Mouse (Mus musculus) spleen, postnatal 36 days (tissue): ENCODE data around the gene Ptgdr2.

ENCODE experiments used
- DNase-seq, 2 experiments: peaks; one replicate each; pipeline ENCODE4 v3.0.0; 2022; ENCODE audit warnings: low spot score in 2 of 2, mixed read lengths in 1 of 2

Gene Ptgdr2

GRCm38 (mm10) chr19:10930641-10931040 is 6.3 kb upstream of the Ptgdr2 start:
- DNase-seq, result no peak

GRCm38 (mm10) chr19:10935029-10935428 is 1.9 kb upstream of the Ptgdr2 start:
- no peak for DNase-seq

DNA sequence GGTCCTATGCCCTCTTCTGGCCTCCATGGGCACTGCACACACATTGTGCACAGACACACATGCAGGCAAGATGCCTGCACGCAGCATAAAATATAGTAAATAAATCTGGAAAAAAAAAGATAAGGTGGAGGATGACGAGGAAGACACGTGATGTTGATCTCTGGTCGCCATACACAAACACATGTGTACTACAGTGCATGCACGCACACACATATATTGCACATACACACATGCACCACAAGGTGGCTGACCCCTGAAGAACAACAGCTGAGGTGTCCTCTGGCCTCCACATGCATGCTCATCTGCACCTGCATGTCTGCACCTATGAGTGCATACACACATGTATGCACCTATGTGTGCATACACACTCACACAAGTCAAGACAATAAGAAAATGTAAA is 883 bp upstream of the Ptgdr2 start:
- no peak for DNase-seq

DNA sequence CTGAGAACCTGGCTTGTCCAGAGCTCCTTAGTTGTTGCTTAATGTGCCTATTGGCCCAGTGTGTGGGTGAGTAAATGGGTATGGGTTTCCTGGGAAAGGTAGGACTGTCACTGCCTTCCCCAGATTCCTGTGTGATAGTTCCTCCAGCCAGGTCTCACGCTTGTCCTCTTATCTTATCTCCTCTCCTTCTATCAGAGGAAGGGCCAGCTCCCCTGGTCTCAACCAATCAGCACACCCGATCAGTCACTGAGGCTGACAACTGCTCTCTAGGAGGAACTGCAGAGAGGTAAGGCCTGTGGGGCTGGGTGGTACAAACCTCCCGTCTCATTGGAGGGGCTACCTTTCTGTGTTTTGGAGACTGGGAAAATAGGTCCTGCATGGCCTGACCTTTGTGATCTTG is 1.8 kb downstream of the Ptgdr2 start:
- DNase-seq, result no peak

GRCm38 (mm10) chr19:10940097-10940800 is 3.3 kb downstream of the Ptgdr2 start:
- peak; percentile 33 to 41 for DNase-seq

DNA sequence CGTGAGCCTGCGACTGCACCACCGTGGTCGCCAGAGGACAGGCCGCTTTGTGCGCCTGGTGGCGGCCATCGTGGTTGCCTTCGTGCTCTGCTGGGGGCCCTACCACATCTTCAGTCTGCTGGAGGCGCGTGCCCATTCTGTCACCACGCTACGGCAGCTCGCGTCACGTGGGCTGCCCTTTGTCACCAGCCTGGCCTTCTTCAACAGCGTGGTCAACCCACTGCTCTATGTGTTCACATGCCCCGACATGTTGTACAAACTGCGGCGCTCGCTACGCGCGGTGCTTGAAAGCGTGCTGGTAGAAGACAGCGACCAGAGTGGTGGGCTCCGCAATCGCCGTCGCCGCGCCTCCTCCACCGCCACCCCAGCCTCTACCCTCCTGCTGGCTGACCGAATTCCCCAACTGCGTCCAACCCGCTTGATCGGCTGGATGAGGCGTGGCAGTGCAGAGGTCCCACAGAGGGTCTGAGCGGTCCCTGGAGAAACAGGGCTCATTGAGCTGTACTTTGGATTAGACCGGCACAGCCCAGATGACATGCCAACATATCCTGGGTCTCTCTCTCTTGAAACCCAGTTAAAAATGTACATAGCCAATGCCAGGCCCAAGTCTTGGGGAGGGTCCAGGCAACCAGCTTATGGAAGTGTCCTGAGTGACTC is 4.0 kb downstream of the Ptgdr2 start:
- no peak for DNase-seq

DNA sequence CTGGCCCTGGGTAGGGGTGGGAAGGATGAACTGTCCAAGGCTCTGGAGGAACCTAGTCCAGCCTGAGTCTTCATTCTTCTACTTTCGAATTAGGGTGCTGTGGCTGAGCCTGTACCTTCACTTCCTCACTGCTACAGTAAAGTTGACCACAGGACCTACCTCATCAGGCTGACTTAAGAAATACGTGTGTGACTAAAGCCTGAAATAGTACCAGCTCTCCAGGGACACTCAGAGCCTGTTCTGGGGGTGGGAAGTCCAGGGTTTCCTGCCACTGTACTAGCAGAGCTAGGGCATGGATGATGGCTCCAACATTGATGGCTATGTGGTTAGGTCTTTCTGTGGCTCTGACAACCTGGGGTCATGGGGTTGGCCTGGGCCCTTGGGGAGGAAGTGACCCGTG is 7.0 kb downstream of the Ptgdr2 start:
- no peak for DNase-seq

GRCm38 (mm10) chr19:10946506-10946905 is 9.5 kb downstream of the Ptgdr2 start:
- DNase-seq, result no peak

- DNase-seq, result no peak
Observed at GRCm38 (mm10) chr19:10947219-10947618, 10.3 kb downstream of the Ptgdr2 start.

GRCm38 (mm10) chr19:10948416-10948815 is 11.5 kb downstream of the Ptgdr2 start:
- no peak for DNase-seq

DNA sequence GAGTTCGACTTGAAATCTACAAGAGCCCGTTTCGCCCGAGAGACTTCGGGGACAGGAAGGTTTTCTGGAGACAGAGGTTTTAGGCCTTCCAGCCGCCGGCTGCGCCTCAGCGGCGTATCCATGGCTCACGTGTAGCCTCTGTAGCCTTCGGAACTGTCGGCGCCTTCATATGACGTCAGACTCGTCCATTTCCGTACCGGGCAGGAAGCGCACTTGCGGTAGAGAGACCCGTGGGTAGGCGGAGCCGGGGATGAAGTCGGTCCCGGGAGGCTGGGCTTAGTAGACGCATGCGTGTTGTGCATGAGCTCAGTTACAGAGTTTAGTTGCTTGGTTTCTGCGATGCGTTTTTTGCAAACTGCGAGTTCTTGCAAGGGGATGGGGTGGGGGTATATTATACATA is 12.2 kb downstream of the Ptgdr2 start, which contains the start of gene Ccdc86:
TSS of gene Ccdc86 (minus strand) at position 155 of the 400 bp plus-strand sequence.
- DNase-seq, result peak; percentile 94 to 96

GRCm38 (mm10) chr19:10949558-10949957 is 12.6 kb downstream of the Ptgdr2 start:
- DNase-seq, result no peak

- no peak for DNase-seq
Observed at GRCm38 (mm10) chr19:10952021-10952939, 15.3 kb downstream of the Ptgdr2 start.

DNA sequence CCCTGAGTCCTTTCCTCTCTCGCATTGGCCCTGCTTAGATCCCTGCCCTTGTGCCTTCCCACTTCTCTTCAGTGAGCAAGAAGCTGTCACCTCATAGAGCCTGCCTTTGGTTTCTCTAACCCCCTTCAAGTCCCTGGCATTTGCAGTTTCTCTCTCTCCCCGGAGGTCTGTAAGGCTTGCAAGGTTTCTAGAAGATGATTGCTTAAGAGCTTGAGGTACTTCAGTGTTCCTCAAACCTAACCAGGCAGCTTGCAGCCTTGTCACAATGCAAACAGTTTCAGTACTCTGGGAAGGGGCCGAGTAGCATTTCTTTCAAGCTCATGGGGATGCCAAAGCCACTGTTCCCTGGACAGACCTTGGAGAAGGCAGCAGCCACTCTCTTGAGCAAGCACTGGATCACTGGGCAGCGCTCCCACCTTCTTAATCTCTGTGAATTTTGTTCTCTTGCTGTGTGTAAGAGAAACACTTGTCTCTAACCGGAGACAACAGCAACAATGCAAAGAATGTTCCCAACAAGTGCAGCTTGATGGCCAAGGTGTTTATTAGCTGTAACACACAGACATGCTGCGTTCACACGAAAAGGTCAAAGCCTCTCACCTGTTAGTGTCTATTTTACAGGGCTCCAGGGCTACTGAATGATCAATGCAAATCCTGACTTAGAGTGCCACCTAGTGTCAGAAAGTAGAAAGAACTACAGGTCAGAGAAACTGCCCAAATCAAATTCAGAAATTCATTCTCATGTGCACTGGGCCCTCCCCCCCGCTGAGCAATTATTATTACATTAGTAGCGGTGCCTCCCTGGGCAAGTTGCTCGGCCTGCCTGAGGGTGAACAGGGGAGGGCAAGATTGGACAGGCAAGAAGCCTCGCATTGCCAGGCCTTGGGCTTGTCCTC is 22.4 kb downstream of the Ptgdr2 start:
- peak; percentile 37 to 63 for DNase-seq

- DNase-seq, result no peak
Observed at GRCm38 (mm10) chr19:10959978-10960346, 23.0 kb downstream of the Ptgdr2 start.

GRCm38 (mm10) chr19:10965721-10966120 is 28.8 kb downstream of the Ptgdr2 start:
- DNase-seq, result no peak

DNA sequence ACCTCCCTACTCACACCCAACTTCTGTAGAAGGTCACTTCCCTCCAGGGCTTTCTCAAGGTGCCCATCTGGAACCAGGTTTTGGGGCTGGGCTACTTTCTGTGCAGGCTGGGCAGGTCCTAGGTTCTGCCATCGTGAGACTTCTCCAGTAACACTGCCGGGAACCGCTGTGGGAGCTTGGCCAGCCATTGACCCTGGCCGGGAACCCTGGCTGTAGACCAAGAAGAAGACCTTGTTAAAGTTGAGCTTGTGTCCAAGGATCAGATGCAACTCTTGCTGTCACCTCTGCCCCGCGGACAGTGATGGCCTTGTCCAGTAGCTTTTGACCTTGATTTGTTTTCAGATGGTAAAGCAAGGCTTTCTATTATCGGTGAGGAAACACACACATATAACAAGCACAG is 31.6 kb downstream of the Ptgdr2 start:
- no peak for DNase-seq

- DNase-seq, result no peak
Observed at GRCm38 (mm10) chr19:10970457-10970856, 33.5 kb downstream of the Ptgdr2 start.

GRCm38 (mm10) chr19:10972660-10973059 is 35.7 kb downstream of the Ptgdr2 start:
- no peak for DNase-seq

GRCm38 (mm10) chr19:10973187-10973586 is 36.2 kb downstream of the Ptgdr2 start:
- DNase-seq, result no peak

GRCm38 (mm10) chr19:10974238-10974865 is 37.4 kb downstream of the Ptgdr2 start, which contains the start of gene Ms4a10:
Ms4a10 (minus strand) TSS chr19:10974670.
- no peak for DNase-seq
